Mouse (Mus musculus) ES-E14 (cell line): Measurements from ENCODE around the gene Tmem160. TPM values are rescaled to one million over a fixed set of nuclear protein-coding genes. Genes with fewer than 3 reads are reported as not detected.

Experiments
- DNase-seq: peaks from one replicate; pipeline ENCODE4 v3.0.0-alpha.2; 2013; ENCODE audit warnings: low read depth, low spot score
- H3K27ac ChIP-seq: 2 replicates; pipeline ENCODE4 v1.5.1; 2012; ENCODE audit warnings: low read depth, mild to moderate bottlenecking, low read length, moderate library complexity, mixed read lengths; ENCODE audit not compliant: poor library complexity, insufficient read depth, severe bottlenecking
- H3K36me3 ChIP-seq: 2 replicates; pipeline ENCODE4 v1.6.1; 2012; ENCODE audit warnings: mild to moderate bottlenecking, low read length, moderate library complexity, mixed read lengths; ENCODE audit not compliant: control insufficient read depth, poor library complexity, insufficient read depth, severe bottlenecking
- H3K4me1 ChIP-seq, 2 experiments: fragments of 150-350 bp in 1 of 2; sonication (generic) in 1 of 2; 2 replicates each; pipeline ENCODE4 v1.6.1; 2012; ENCODE audit warnings: low read length in 2 of 2, mild to moderate bottlenecking in 1 of 2, mixed read lengths in 1 of 2; ENCODE audit not compliant: control insufficient read depth in 2 of 2, insufficient read depth in 2 of 2, poor library complexity in 1 of 2
- H3K4me3 ChIP-seq, 2 experiments: fragments of 150-350 bp in 1 of 2; sonication (generic) in 1 of 2; 2 replicates each; pipeline ENCODE4 v1.5.1; 2012; ENCODE audit warnings: low read length in 2 of 2, low read depth in 1 of 2, mild to moderate bottlenecking in 1 of 2, mixed read lengths in 1 of 2; ENCODE audit not compliant: insufficient read depth in 1 of 2, poor library complexity in 1 of 2, severe bottlenecking in 1 of 2
- H3K9ac ChIP-seq: 2 replicates; pipeline ENCODE4 v1.6.1; 2012; ENCODE audit warnings: low read depth, mild to moderate bottlenecking, low read length, mixed read lengths; ENCODE audit not compliant: poor library complexity, insufficient read depth, severe bottlenecking
- H3K9me3 ChIP-seq: fragments of 150-350 bp; sonication (generic); 2 replicates; pipeline ENCODE4 v1.6.1; 2012; ENCODE audit warnings: low read depth, mild to moderate bottlenecking, low read length; ENCODE audit not compliant: control insufficient read depth, insufficient read depth
- CHD2 ChIP-seq: IDR thresholded peaks from 2 replicates; pipeline ENCODE4 v1.6.1; 2014; ENCODE audit warnings: mild to moderate bottlenecking, low read depth, low read length, inconsistent platforms
- HCFC1 ChIP-seq: IDR thresholded peaks from 2 replicates; pipeline ENCODE4 v1.6.1; 2012; ENCODE audit warnings: low read length, inconsistent platforms, borderline replicate concordance; ENCODE audit not compliant: insufficient read depth
- MAFK ChIP-seq: IDR thresholded peaks from 2 replicates; pipeline ENCODE4 v1.6.1; 2014; ENCODE audit warnings: mild to moderate bottlenecking, low read depth, low read length, inconsistent platforms; ENCODE audit not compliant: insufficient read depth
- ZC3H11A ChIP-seq: IDR thresholded peaks from 2 replicates; pipeline ENCODE4 v1.6.1; 2012; ENCODE audit warnings: low read depth, mild to moderate bottlenecking, inconsistent platforms, low read length, borderline replicate concordance
- ZNF384 ChIP-seq: IDR thresholded peaks from 2 replicates; pipeline ENCODE4 v1.6.1; 2012; ENCODE audit warnings: low read depth, low read length, inconsistent platforms
- in situ Hi-C, 2 experiments: fragments of 600-800 bp; cut with MboI; formaldehyde crosslinking; loops; one replicate each; pipeline ENCODE4 v1.15.1; 2025; ENCODE audit warnings: low sequenced_read_pairs in 2 of 2, inconsistent platforms in 1 of 2; ENCODE audit not compliant: unreplicated experiment in 2 of 2
- total RNA-seq: library from RNA; depleted of rRNA; stranded (reverse); fragments of 300-350 nt; gene quantifications from 2 replicates; pipeline ENCODE4 v1.2.3, GENCODE M21; 2012

The Tmem160 gene
- total RNA-seq, 1 experiment, result 82.7 TPM

- no peak overlapping the region for H3K9ac ChIP-seq
- H3K4me3 ChIP-seq, result no peak overlapping the region
- peaks cover 14% of the 10 kb centered on the region for H3K36me3 ChIP-seq
- no peaks in the 10 kb centered on the region for H3K9me3 ChIP-seq
- TF ChIP-seq ZNF384 (no peak), CHD2 (no peak), HCFC1 (no peak), MAFK (no peak), ZC3H11A (no peak)
- H3K27ac ChIP-seq, result no peak overlapping the region
- H3K4me1 ChIP-seq, result peaks cover 5 to 15% of the 10 kb centered on the region in 2 experiments; a peak in 2 of 4 replicates
- no peak for DNase-seq
- in situ Hi-C loops, result no loop called here
Observed at GRCm38 (mm10) chr7:16412930-16413329, 39.6 kb upstream of the Tmem160 start.

GRCm38 (mm10) chr7:16415426-16415825, 37.2 kb upstream of the Tmem160 start:
- no peak overlapping the region for H3K27ac ChIP-seq
- no peak for TF ChIP-seq ZNF384
- TF ChIP-seq CHD2, result no peak
- TF ChIP-seq HCFC1, result no peak
- peak; percentile 56; the same call in 1 of the 2 replicates for TF ChIP-seq MAFK
- in situ Hi-C loops, result no loop called here
- peaks cover 29% of the 10 kb centered on the region for H3K36me3 ChIP-seq
- H3K9ac ChIP-seq, result no peak overlapping the region
- H3K9me3 ChIP-seq, result no peaks in the 10 kb centered on the region
- DNase-seq, result peak; percentile 13
- no peak overlapping the region for H3K4me3 ChIP-seq
- peaks cover 5 to 15% of the 10 kb centered on the region in 2 experiments; a peak in 2 of 4 replicates for H3K4me1 ChIP-seq

GRCm38 (mm10) chr7:16417141-16417771, 35.3 kb upstream of the Tmem160 start:
- peaks cover 45% of the 10 kb centered on the region for H3K36me3 ChIP-seq
- in situ Hi-C loops, result no loop called here
- no peak for DNase-seq
- no peak overlapping the region for H3K9ac ChIP-seq
- TF ChIP-seq CHD2 (no peak), ZC3H11A (no peak), ZNF384 (no peak), MAFK (no peak)
- H3K4me3 ChIP-seq, result no peak overlapping the region
- H3K4me1 ChIP-seq, result peaks cover 5 to 12% of the 10 kb centered on the region in 2 experiments; a peak in 2 of 4 replicates
- no peaks in the 10 kb centered on the region for H3K9me3 ChIP-seq
- H3K27ac ChIP-seq, result no peak overlapping the region; the same call in 1 of the 2 replicates

- H3K27ac ChIP-seq, result no peak overlapping the region
- H3K4me1 ChIP-seq, result peaks cover 5 to 6% of the 10 kb centered on the region in 2 experiments; a peak in 2 of 4 replicates
- H3K9me3 ChIP-seq, result no peaks in the 10 kb centered on the region
- H3K4me3 ChIP-seq, result no peak overlapping the region
- peaks cover 48% of the 10 kb centered on the region for H3K36me3 ChIP-seq
- no peak overlapping the region for H3K9ac ChIP-seq
- DNase-seq, result no peak
- TF ChIP-seq HCFC1 (no peak), CHD2 (no peak), MAFK (no peak), ZNF384 (no peak), ZC3H11A (no peak)
- in situ Hi-C loops, result no loop called here
Observed at GRCm38 (mm10) chr7:16418713-16419112, 33.9 kb upstream of the Tmem160 start.
